Mouse (Mus musculus) bone marrow, adult 2 months (tissue): ENCODE data around the gene Rnf224. TPM values are rescaled to one million over a fixed set of nuclear protein-coding genes. Genes with fewer than 3 reads are reported as not detected.

Source experiments
- H3K27ac ChIP-seq: fragments of 200-500 bp; 2 replicates; pipeline ENCODE4 v1.5.1; 2012; ENCODE audit warnings: low read depth, mild to moderate bottlenecking, control low read depth, inconsistent platforms, low read length; ENCODE audit not compliant: control insufficient read depth, poor library complexity, insufficient read depth
- H3K4me1 ChIP-seq: fragments of 200-500 bp; 2 replicates; pipeline ENCODE4 v1.6.1; 2011; ENCODE audit warnings: low read length; ENCODE audit not compliant: control insufficient read depth, insufficient read depth
- H3K4me3 ChIP-seq: fragments of 200-500 bp; replicated peaks from 2 replicates; pipeline ENCODE3; 2011; ENCODE audit warnings: mild to moderate bottlenecking, low read depth, low read length, control low read depth; ENCODE audit not compliant: control insufficient read depth
- CTCF ChIP-seq: fragments of 200-500 bp; IDR thresholded peaks from 2 replicates; pipeline ENCODE4 v1.5.1; 2011; ENCODE audit warnings: low read length, control low read depth; ENCODE audit not compliant: control insufficient read depth, insufficient read depth
- POLR2A ChIP-seq: fragments of 200-500 bp; IDR thresholded peaks from 2 replicates; pipeline ENCODE4 v1.6.1; 2011; ENCODE audit warnings: low read depth, mild to moderate bottlenecking, control low read depth, low read length, borderline replicate concordance; ENCODE audit not compliant: control insufficient read depth
- WGBS: fragments of 180-500 bp; shearing (Covaris S2); methylation state at CpG from one replicate; pipeline ENCODE4 v1.1.7; 2018; 5-methylcytosine and 5-hydroxymethylcytosine counted together
- polyA plus RNA-seq: library from polyadenylated mRNA; stranded (reverse); fragments of >200 nt; gene quantifications from 2 replicates; pipeline ENCODE4 v1.2.4, GENCODE M21; 2011; ENCODE audit warnings: low replicate concordance; ENCODE audit not compliant: missing spikeins, insufficient read depth, insufficient read length

Gene Rnf224
- polyA plus RNA-seq, 1 experiment = not detected

GRCm38 (mm10) chr2:25196172-25196954 lies 40.2 kb downstream of the Rnf224 start, which contains the start of gene Tor4a:
Gene Tor4a (minus strand): TSS chr2:25196886.
- WGBS = 2% methylated on average over 8 of the region's 8 CpGs

DNA sequence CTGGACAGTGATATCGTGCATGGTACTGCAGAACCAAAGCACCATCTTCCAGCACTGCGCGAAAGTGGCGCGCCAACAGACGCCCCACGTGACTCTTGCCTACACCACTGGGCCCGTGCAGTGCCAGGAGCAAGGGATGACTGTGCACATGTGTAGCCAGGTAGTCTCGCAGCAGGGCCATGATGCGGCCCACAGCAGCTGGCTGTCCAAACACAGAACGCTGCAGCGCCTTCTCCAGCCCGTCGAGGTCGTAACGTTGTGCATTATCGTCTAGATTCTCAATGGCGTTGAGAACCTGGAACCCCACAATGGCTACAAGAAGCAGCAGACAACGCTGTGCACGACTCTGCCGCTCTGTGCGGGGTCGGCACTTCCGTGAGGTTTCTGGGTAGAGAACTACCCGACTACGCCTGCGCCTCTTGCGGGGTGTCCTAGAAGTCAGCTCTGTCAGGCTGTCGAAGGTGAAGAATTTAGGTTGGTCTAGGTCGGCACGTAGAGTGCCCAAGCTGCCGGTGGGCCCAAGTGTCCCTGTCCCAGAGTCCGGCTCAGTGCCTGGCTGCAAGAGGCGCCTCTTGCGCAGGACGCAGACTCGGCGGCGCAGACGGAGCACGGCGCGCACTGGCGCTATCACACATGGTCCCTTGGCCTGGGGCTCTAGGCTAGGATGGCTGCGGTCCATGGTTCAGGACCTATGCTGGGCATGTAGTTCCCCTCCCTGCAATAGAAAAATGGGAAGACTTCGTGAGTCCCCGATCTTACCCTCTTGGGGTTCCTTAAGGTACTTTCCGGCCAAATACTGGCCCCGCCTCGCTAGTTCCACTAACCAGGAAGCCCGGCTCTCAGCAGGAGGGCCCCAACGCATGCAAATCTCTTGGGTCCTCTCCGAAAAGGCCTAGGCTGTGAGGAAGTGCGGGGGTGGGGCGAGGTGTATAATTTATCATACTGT lies 41.1 kb downstream of the Rnf224 start:
- Histone ChIP-seq H3K27ac (peak overlapping the region; percentile 93), H3K4me1 (peaks cover 14% of the 10 kb centered on the region), H3K4me3 (peak overlapping the region; percentile 86)
- peak; percentile 67; the same call in 1 of the 2 replicates for TF ChIP-seq POLR2A
- TF ChIP-seq CTCF = no peak
- WGBS = 2% methylated on average over 55 of the region's 55 CpGs

More at GRCm38 (mm10) chr2:25196172-25196954, 40.2 kb downstream of the Rnf224 start, which contains the start of gene Tor4a:
- peak within 1 kb of the TSS; percentile 86 for H3K4me3 ChIP-seq
- no peak; the same call in 1 of the 2 replicates for TF ChIP-seq CTCF
- peak; percentile 57; the same call in 1 of the 2 replicates for TF ChIP-seq POLR2A
- peaks cover 14% of the 10 kb centered on the region for H3K4me1 ChIP-seq
- peak within 1 kb of the TSS; percentile 93 for H3K27ac ChIP-seq

GRCm38 (mm10) chr2:25194486-25195171 lies 42.0 kb downstream of the Rnf224 start:
- 9% methylated on average over 17 of the region's 17 CpGs for WGBS
- H3K4me1 ChIP-seq = peaks cover 14% of the 10 kb centered on the region
- no peak for TF ChIP-seq POLR2A
- TF ChIP-seq CTCF = no peak
- peak overlapping the region; percentile 93 for H3K27ac ChIP-seq
- peak overlapping the region; percentile 86 for H3K4me3 ChIP-seq

DNA sequence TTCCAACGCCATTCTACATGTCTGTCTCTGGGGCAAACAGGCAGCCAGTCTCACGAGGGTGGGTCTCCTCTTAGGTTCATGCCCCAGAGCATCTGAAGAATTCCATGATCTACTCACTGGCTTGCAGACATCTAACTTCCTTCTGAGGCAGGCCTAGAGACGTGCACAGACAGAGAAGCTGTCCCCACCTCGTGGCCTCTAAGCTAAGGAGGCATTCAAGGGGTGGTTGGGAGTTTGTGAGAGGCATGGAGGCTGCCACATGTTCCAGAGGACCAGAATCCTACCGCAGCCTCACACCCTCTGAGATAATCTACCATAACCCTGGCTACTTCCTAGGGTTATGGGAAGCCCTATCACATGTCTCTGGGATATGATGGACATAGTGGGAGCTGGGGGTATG lies 42.6 kb downstream of the Rnf224 start:
- WGBS = 18% methylated on average over 5 of the region's 5 CpGs
- H3K4me1 ChIP-seq = peaks cover 14% of the 10 kb centered on the region
- TF ChIP-seq CTCF = no peak
- no peak for TF ChIP-seq POLR2A
- peak overlapping the region; percentile 86 for H3K4me3 ChIP-seq
- peak overlapping the region; percentile 93 for H3K27ac ChIP-seq

DNA sequence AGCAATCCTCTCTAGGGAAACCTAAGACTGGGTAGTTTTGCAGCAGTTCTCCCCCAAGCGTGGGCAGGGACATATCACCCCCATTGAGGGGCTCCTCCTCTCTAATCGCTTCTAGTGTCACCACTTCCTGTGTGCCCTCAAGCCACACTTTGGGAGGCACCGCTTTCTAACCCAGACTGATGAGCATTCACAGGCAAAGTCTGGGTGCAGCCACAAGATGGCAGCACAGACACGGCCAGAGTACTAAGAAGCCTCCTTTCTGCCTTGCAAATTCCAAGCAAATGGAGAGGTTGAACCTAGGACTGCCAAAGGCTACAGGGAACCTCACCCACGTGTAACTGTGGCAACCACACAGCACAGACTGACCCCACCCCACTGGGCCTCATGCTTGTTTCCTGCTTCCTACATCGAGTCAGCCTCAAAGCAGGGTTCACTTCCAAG lies 43.2 kb downstream of the Rnf224 start:
- H3K27ac ChIP-seq = peak overlapping the region; percentile 93
- H3K4me3 ChIP-seq = peak overlapping the region; percentile 36
- H3K4me1 ChIP-seq = peaks cover 14% of the 10 kb centered on the region
- TF ChIP-seq CTCF (peak; percentile 98), POLR2A (no peak)
- 2% methylated on average over 6 of the region's 6 CpGs for WGBS

DNA sequence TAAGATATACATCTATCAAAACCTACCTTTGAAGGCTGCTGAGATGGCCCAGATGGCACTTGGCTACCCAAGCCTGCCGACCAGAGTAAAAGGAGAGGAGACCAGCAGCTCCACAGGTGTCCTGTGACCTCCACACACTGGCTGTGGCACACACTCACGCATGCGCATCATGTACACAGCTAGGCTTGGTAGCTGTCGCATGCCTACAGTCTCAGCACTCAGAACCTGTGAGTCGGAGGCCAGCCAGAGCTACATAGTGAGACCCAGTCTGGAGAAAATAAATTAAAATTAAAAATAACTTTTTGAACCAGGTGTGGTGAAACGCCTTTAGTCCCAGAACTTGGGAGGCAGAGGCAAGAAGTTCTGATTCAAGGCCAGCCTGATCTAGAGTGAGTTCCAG lies 48.7 kb downstream of the Rnf224 start:
- H3K4me1 ChIP-seq = no peaks in the 10 kb centered on the region; the same call in 1 of the 2 replicates
- H3K27ac ChIP-seq = no peak overlapping the region
- H3K4me3 ChIP-seq = no peak overlapping the region
- TF ChIP-seq CTCF (no peak), POLR2A (no peak)
- WGBS = 85% methylated on average over 6 of the region's 6 CpGs

GRCm38 (mm10) chr2:25186575-25186930 lies 50.0 kb downstream of the Rnf224 start:
- TF ChIP-seq POLR2A (no peak), CTCF (no peak)
- 37% methylated on average over 5 of the region's 5 CpGs for WGBS
- H3K27ac ChIP-seq = no peak overlapping the region
- no peak overlapping the region for H3K4me3 ChIP-seq
- no peaks in the 10 kb centered on the region; the same call in 1 of the 2 replicates for H3K4me1 ChIP-seq
